Mouse (Mus musculus): ENCODE measurements at regions not wholly inside any gene's neighbourhood (a gene's known extent, or its start where the extent isn't known, plus 50 kb on each side); places are given as distances from the start of the nearest gene placed in this dataset.

DNA sequence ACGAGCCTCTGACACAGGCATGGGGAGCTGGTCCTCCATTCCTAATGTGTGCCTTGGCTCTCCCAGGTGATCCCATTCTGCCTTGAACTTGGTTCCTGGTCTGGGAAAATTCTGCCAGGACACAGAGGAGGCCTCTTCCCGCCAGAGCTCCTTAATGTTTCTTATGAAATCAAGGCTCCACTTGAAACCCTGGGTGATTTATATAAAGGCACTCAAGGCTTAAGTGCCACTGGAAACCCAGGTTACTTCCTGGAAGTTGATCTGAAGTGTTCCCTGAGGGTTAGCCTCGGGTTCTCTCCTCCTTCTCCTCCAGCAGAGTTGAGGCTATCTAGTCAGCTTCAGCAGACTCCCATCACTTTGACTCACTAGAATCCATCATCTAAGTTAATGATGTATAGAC is 451.9 kb downstream of the Ate1 start:
- Histone ChIP-seq H3K4me1 (ENCODE audit: control insufficient read depth in 1 of 2, insufficient read depth in 2 of 2) (no peaks in the 10 kb centered on the region), H3K9ac (ENCODE audit: insufficient read depth, low read depth) (no peak overlapping the region), H3K4me2 (ENCODE audit: insufficient read depth, low read depth, poor library complexity, severe bottlenecking) (no peak overlapping the region), H3K27me3 (replicated peaks) (peaks cover 45% of the 10 kb centered on the region), H3K36me3 (replicated peaks in 1 of 2; ENCODE audit: control insufficient read depth in 1 of 2, insufficient read depth in 1 of 2, low read length in 1 of 2) (no peaks in the 10 kb centered on the region), H3K9me3 (replicated peaks; ENCODE audit: low read length) (no peaks in the 10 kb centered on the region), H3K4me3 (replicated peaks in 1 of 3; ENCODE audit: low read depth in 2 of 3, low read length in 2 of 3, poor library complexity in 1 of 3) (no peak overlapping the region), H3K79me2 (replicated peaks; ENCODE audit: control insufficient read depth, extremely low read depth, insufficient read depth, poor library complexity, severe bottlenecking) (no peaks in the 10 kb centered on the region), H3K27ac (ENCODE audit: insufficient read depth, low read depth) (no peak overlapping the region)
- TF ChIP-seq EP300 (IDR thresholded peaks at IDR 0.05; ENCODE audit: low read length) (no peak), BHLHE40 (IDR thresholded peaks at IDR 0.05; ENCODE audit: low read depth, low read length) (no peak), CHD2 (IDR thresholded peaks at IDR 0.05; ENCODE audit: low read length) (no peak), MAZ (IDR thresholded peaks at IDR 0.05; ENCODE audit: low read depth, low read length) (no peak), ZNF384 (IDR thresholded peaks at IDR 0.05; ENCODE audit: low read depth, low read length) (no peak), JUND (conservative IDR thresholded peaks at IDR 0.05; ENCODE audit: low read depth, low read length) (no peak), ZMIZ1 (IDR thresholded peaks at IDR 0.05; ENCODE audit: low read depth, low read length) (no peak), PAX5 (IDR thresholded peaks at IDR 0.05; ENCODE audit: low read length) (no peak), TBP (conservative IDR thresholded peaks at IDR 0.05; ENCODE audit: low read depth, low read length) (no peak), KAT2A (IDR thresholded peaks at IDR 0.05; ENCODE audit: insufficient replicate concordance, low read length) (no peak), ELF1 (IDR thresholded peaks at IDR 0.05; ENCODE audit: low read depth, low read length) (no peak), USF1 (IDR thresholded peaks at IDR 0.05; ENCODE audit: low read depth, low read length) (no peak), IRF4 (IDR thresholded peaks at IDR 0.05; ENCODE audit: low read depth, low read length) (no peak), HCFC1 (IDR thresholded peaks at IDR 0.05; ENCODE audit: low read depth, low read length) (no peak), RCOR1 (conservative IDR thresholded peaks at IDR 0.05; ENCODE audit: low read depth, low read length) (no peak), RAD21 (IDR thresholded peaks at IDR 0.05; ENCODE audit: low read depth, low read length) (no peak), MXI1 (IDR thresholded peaks at IDR 0.05; ENCODE audit: low read depth, low read length) (no peak), MEF2A (IDR thresholded peaks at IDR 0.05; ENCODE audit: borderline replicate concordance, low read depth, low read length) (no peak), JUN (IDR thresholded peaks at IDR 0.05; ENCODE audit: insufficient read depth, low read depth, low read length) (no peak)
- dilution Hi-C loops (cut with MboI; ENCODE audit: extremely low pct_ligation_motif_present, extremely low pct_unique_long_range_greater_than_20kb, low sequenced_read_pairs) (no loop called here), in situ Hi-C loops (cut with MboI; ENCODE audit: low pct_ligation_motif_present, low pct_unique_long_range_greater_than_20kb, low sequenced_read_pairs) (no loop called here)
- DNase-seq (ENCODE audit: extremely low read depth) = no peak

GRCm38 (mm10) chr7:130073388-130073787 is 446.8 kb downstream of the Ate1 start:
- no peak for TF ChIP-seq IRF4 (IDR thresholded peaks at IDR 0.05; ENCODE audit: low read depth, low read length)
- no peak for TF ChIP-seq NELFE (IDR thresholded peaks at IDR 0.05; ENCODE audit: low read depth, low read length)
- TF ChIP-seq EP300 (IDR thresholded peaks at IDR 0.05; ENCODE audit: low read length) = no peak
- TF ChIP-seq MXI1 (IDR thresholded peaks at IDR 0.05; ENCODE audit: low read depth, low read length) = no peak
- no peak for DNase-seq (ENCODE audit: extremely low read depth)
- Histone ChIP-seq H3K4me2 (ENCODE audit: insufficient read depth, low read depth, poor library complexity, severe bottlenecking) (peak overlapping the region; percentile 90), H3K9ac (ENCODE audit: insufficient read depth, low read depth) (no peak overlapping the region), H3K36me3 (replicated peaks in 1 of 2; ENCODE audit: control insufficient read depth in 1 of 2, insufficient read depth in 1 of 2, low read length in 1 of 2) (no peaks in the 10 kb centered on the region), H3K4me3 (replicated peaks in 1 of 3; ENCODE audit: low read depth in 2 of 3, low read length in 2 of 3, poor library complexity in 1 of 3) (no peak overlapping the region), H3K9me3 (replicated peaks; ENCODE audit: low read length) (no peaks in the 10 kb centered on the region), H3K4me1 (ENCODE audit: control insufficient read depth in 1 of 2, insufficient read depth in 2 of 2) (peaks cover 2 to 5% of the 10 kb centered on the region in 2 experiments; a peak in 2 of 4 replicates), H3K27ac (ENCODE audit: insufficient read depth, low read depth) (no peak overlapping the region), H3K27me3 (replicated peaks) (peaks cover 54% of the 10 kb centered on the region), H3K79me2 (replicated peaks; ENCODE audit: control insufficient read depth, extremely low read depth, insufficient read depth, poor library complexity, severe bottlenecking) (no peaks in the 10 kb centered on the region)
- in situ Hi-C loops (cut with MboI; ENCODE audit: low pct_ligation_motif_present, low pct_unique_long_range_greater_than_20kb, low sequenced_read_pairs) (no loop called here), dilution Hi-C loops (cut with MboI; ENCODE audit: extremely low pct_ligation_motif_present, extremely low pct_unique_long_range_greater_than_20kb, low sequenced_read_pairs) (no loop called here)

Measured in CH12.LX (cell line).